Mouse (Mus musculus) liver, postnatal 0 days (tissue): Measurements from ENCODE around the gene 6030408B16Rik.

Experiments used
- CTCF ChIP-seq: sonication (generic); IDR thresholded peaks from 2 replicates; pipeline ENCODE4 v1.5.1; 2016; ENCODE audit warnings: antibody characterized with exemption, low read depth
- EP300 ChIP-seq: IDR thresholded peaks from 2 replicates; pipeline ENCODE4 v1.6.1; 2016; ENCODE audit warnings: antibody characterized with exemption, low read depth, mild to moderate bottlenecking

GRCm38 (mm10) chr15:101295616-101296015, 2.6 kb downstream of the 6030408B16Rik start:
- TF ChIP-seq CTCF (no peak), EP300 (no peak)
